Comparison of ENCODE assay signal across 10 mouse cellular contexts in genomic region chr13:95125546-95126215, GRCm38 (mm10).
"Had no signal": no experiment of that assay in that cellular context is flagged by ENCODE, and none has a peak within 500 bp of the region (broad histone marks: within the 10 kb centered on the region; RNA-seq: fewer than 3 reads in every experiment).

No protein-coding gene starts in this region.

- DNase-seq: kidney, adult 8-10 months; lung, adult 18-20 months; right cerebral cortex, postnatal 14 days; thymus, postnatal 4 days had no signal

- H3K27ac ChIP-seq: limb, embryonic 15.5 days; liver, embryonic 14.5 days; midbrain, embryonic 10.5 days; midbrain, embryonic 15.5 days; neural tube, embryonic 12.5 days; stomach, postnatal 0 days had no signal

- H3K4me3 ChIP-seq: limb, embryonic 15.5 days; midbrain, embryonic 10.5 days; midbrain, embryonic 15.5 days; neural tube, embryonic 12.5 days had no signal
